Mouse (Mus musculus) embryonic stem cell, embryonic (primary cell): ENCODE measurements around the gene Vcp.

ENCODE experiments used
- CTCF ChIA-PET, 4 experiments: fragments of 300-600 bp in 2 of 4; fragments of 350-600 bp in 2 of 4; sonication (Branson Sonifier 250); formaldehyde crosslinking; loops; one replicate each; lab custom pipeline; 2022; ENCODE audit warnings: inconsistent platforms in 2 of 4; lab: Charles Lee
- POLR2A ChIA-PET, 4 experiments: fragments of 300-600 bp in 2 of 4; fragments of 350-600 bp in 2 of 4; sonication (Branson Sonifier 250); formaldehyde crosslinking; loops; one replicate each; lab custom pipeline; 2022; ENCODE audit warnings: antibody characterized with exemption in 4 of 4, inconsistent platforms in 1 of 4; lab: Charles Lee

Gene Vcp

GRCm38 (mm10) chr4:42949051-42949675, 51.1 kb downstream of the Vcp start:
- POLR2A ChIA-PET = interaction anchor here in 3 of 4 experiments (0.6 to 3.5 kb wide), 22 partner anchors 9 to 835 kb away, joined by 3 to 22 read pairs (median 4); partner anchors contain the start of genes Vcp (in 2 of the 3), Fancg (in 1 of the 3) and Phf24 (in 1 of the 3)
- CTCF ChIA-PET = interaction anchor here in 3 of 4 experiments (0.7 to 4.2 kb wide), 11 partner anchors 10 to 1234 kb away, joined by 3 to 17 read pairs (median 4); no protein-coding TSS in a partner anchor

- POLR2A ChIA-PET = interaction anchor here in 2 of 4 experiments (0.6 to 3.5 kb wide), 7 partner anchors 8 to 836 kb away, joined by 3 to 22 read pairs (median 5); partner anchors contain the start of gene Vcp (in 1 of the 2)
- CTCF ChIA-PET = interaction anchor here in 3 of 4 experiments (0.7 to 4.2 kb wide), 10 partner anchors 10 to 1234 kb away, joined by 3 to 17 read pairs (median 4); no protein-coding TSS in a partner anchor
These were observed 51.8 kb downstream of the Vcp start for GRCm38 (mm10) chr4:42948527-42948926.

GRCm38 (mm10) chr4:42946733-42947290, 53.5 kb downstream of the Vcp start:
- CTCF ChIA-PET = interaction anchor here in 3 of 4 experiments (0.9 to 2.5 kb wide), 11 partner anchors 8 to 142 kb away, joined by 3 to 25 read pairs (median 6); partner anchors contain the start of gene Phf24 (in 1 of the 3)
- POLR2A ChIA-PET = interaction anchor here in 2 of 4 experiments (1.1 to 2.4 kb wide), 3 partner anchors 8 to 26 kb away, joined by 3 to 9 read pairs (median 3); no protein-coding TSS in a partner anchor

- ChIA-PET POLR2A (interaction anchor here in 2 of 4 experiments (0.9 to 2.4 kb wide), 7 partner anchors 9 to 80 kb away, joined by 3 to 9 read pairs (median 3); partner anchors contain the start of genes Phf24 (in 1 of the 2) and Pigo (in 1 of the 2)), CTCF (interaction anchor here (0.5 to 2.5 kb wide), 35 partner anchors 8 to 1025 kb away, joined by 3 to 25 read pairs (median 4); partner anchors contain the start of genes 1700022I11Rik (in 1 of the 4) and Phf24 (in 1 of the 4))
These were observed 54.4 kb downstream of the Vcp start for GRCm38 (mm10) chr4:42945952-42946351.

DNA sequence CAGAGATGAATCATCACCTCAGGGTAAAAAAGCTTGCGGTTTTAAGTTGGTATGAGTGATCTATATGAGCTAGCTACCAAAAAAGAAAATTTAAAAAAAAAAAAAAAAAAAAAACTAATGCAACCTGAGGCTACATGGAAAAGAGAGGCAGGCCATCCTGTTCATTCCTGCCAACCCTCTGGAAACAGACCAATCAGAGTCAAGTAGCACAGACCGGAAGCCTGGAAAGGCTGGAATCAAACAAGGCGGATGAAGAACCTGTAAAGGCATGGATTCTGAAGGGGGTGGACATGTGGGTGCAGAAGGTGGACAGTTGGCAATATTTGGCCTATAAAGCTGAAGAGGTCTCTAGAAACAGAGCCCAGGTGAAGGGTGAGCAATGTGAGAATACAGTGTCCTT, 54.9 kb downstream of the Vcp start:
- ChIA-PET POLR2A (interaction anchor here (0.6 to 2.4 kb wide), 13 partner anchors 9 to 1207 kb away, joined by 3 to 9 read pairs (median 3); partner anchors contain the start of genes Phf24 (in 1 of the 4), Pigo (in 1 of the 4) and Vcp (in 1 of the 4)), CTCF (interaction anchor here (0.5 to 2.5 kb wide), 42 partner anchors 8 to 1936 kb away, joined by 3 to 25 read pairs (median 5); partner anchors contain the start of genes 1700022I11Rik (in 1 of the 4) and Phf24 (in 1 of the 4))

GRCm38 (mm10) chr4:42945043-42945442, 55.3 kb downstream of the Vcp start:
- POLR2A ChIA-PET = interaction anchor here (0.6 to 2.4 kb wide), 11 partner anchors 10 to 1206 kb away, joined by 3 to 9 read pairs (median 4); partner anchors contain the start of genes Vcp (in 2 of the 4) and Phf24 (in 1 of the 4)
- CTCF ChIA-PET = interaction anchor here (0.5 to 2.5 kb wide), 29 partner anchors 9 to 1936 kb away, joined by 3 to 25 read pairs (median 5); partner anchors contain the start of genes 1700022I11Rik (in 1 of the 4) and Phf24 (in 1 of the 4)

DNA sequence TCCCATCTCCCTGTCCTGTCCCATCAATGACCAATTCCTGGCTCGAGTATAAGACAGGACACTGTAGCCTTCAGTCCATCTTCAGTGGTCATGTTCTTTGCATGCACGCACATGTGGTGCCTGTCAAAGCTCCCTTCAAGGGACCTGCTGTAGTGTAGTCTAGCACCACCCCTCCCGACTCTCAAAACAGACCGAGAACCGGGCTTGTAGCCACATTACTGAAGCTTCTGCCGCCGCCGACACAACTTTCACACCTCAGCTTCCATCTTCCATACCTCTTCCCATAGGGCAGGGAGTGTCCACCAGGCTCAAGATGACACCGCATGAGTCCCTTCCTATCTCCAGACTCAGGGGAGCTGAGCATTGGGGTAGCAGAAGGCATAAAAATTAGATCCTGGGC, 56.1 kb downstream of the Vcp start:
- CTCF ChIA-PET = interaction anchor here in 1 of 4 experiments (1.1 kb wide), 1 partner anchor 17 kb away, joined by 3 read pairs; no protein-coding TSS in a partner anchor
- POLR2A ChIA-PET = interaction anchor here in 2 of 4 experiments (0.9 to 2.4 kb wide), 4 partner anchors 11 to 1205 kb away, joined by 3 to 9 read pairs (median 4); partner anchors contain the start of gene Vcp (in 2 of the 2)

DNA sequence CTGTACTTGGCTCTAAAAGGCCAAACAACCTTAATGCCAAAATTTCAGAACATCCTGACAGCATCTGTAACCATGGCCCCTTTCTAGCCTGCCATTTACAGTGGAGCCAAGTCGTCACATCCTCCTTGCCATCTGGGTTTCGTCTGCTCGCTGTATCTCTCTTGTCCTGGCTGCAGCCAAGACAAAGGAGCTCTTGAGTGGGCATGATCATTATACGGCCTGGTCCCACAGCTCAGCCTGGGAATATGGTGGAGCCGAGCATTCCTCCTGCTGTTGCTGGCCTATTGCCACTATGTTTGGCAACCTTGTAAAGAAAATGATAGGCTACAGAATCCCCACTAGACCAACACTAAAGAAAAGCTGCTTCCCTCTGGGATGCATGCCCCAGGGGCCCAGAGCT, 57.0 kb downstream of the Vcp start:
- CTCF ChIA-PET = no interaction called here
- POLR2A ChIA-PET = interaction anchor here in 1 of 4 experiments (0.9 kb wide), 1 partner anchor 57 kb away, joined by 3 read pairs; the partner anchor contains the start of gene Vcp

DNA sequence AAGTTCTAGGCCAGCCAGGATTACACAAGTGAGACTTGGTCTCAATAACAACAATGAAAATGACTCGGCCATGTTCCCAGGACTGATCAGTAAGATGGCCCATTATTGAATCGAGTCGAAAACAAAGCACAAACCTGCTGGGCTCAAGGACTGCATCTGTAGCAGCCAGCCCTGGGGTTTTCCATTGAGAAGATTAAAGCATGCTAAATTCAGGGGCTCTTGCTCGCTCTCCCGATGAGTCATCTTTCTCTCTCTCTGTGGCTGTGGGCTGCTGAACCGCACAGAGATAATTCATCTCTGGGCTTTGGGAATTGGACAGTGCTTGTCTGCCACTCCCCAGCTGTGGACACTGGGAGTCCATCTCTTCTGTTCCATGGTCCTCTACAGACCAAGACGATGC, 58.9 kb downstream of the Vcp start:
- ChIA-PET CTCF (interaction anchor here in 1 of 4 experiments (0.7 kb wide), 1 partner anchor 13 kb away, joined by 4 read pairs; no protein-coding TSS in a partner anchor), POLR2A (interaction anchor here in 1 of 4 experiments (2.0 kb wide), 1 partner anchor 9 kb away, joined by 5 read pairs; no protein-coding TSS in a partner anchor)

DNA sequence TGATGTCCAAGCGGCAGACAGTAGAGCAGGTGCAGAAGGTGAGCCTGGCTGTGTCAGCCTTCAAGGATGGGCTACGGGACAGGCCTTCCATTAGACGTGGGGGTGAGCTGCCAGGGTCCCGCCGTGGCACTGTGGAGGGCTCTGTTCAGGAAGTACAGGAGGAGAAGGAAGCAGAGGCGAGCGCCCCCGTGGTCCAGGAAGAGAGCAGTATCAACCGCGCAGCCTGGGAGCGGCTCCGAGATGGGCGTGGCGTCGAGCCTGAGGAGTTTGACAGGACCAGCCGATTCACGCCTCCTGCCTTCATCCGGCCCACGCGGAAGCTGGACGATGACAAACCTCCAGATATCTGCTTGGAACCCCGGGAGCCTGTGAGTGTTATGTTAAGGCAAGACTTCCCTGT, 66.7 kb downstream of the Vcp start:
- POLR2A ChIA-PET = no interaction called here

DNA sequence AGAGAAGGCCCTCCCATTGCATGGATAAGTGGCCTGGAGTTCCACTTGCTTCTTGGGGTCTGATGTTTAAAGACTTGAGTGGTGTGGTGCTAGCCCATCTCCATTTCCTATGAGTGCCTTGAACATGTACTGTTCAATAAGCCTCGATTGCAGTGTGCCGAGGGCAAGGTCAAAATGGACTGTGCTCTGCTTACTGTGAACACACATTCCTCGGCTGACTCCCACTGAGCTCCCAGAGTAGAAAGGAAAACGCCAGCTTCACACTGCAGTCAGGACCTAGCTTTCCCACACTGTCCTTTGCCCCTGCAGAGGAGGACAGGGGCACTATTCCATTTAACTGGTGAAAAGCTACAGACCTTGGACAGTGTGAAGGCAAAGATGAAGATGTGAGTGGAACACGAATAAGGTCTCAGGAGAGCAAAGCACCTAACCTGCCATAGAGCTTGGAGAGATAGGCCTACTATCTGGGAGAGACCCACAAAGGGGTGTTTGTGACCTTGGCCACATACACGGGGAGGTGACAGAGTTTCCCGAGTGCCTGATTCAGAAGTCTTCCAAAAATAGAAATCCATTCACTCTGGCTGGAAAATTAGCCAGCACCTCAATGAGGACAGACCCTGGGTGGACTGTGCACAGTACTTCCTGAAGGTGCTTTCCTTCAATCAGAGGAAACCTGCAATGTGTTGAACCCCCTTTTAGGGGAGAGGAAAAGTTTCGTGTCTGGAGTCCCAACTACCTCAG, 67.9 kb downstream of the Vcp start:
- ChIA-PET POLR2A (no interaction called here), CTCF (interaction anchor here in 2 of 4 experiments (1.2 to 1.6 kb wide), 3 partner anchors 13 to 33 kb away, joined by 3 to 5 read pairs (median 3); no protein-coding TSS in a partner anchor)

More for the DNA sequence above, 66.7 kb downstream of the Vcp start:
- CTCF ChIA-PET = interaction anchor here (0.6 to 1.8 kb wide), 6 partner anchors 12 to 32 kb away, joined by 3 to 10 read pairs (median 3); no protein-coding TSS in a partner anchor
